Mouse (Mus musculus): ENCODE measurements around the gene Rnf214.

Rnf214 gene

DNA sequence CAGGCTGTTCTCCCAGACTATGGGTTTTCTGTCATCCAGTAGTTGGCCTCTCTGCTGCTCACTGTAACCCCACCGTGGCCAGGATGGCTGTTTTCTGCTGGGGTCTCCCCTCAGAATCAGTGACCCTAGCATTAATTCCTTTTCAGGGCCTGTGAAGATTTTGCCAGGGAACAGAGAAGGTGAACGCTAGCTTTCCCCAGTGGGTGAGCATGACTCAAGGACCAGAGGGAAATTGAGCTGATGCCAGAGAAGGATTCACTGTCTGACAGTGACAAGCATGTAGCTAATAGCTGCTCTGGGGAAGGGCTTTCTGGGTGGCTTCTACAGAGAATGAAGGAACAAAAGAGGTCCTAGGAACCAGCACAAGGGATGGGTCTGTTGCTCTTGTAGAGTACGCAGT is 61.2 kb downstream of the Rnf214 start:
- TF ChIP-seq GATA4 (IDR thresholded peaks at IDR 0.05; ENCODE audit: insufficient replicate concordance, low read length), result no peak

DNA sequence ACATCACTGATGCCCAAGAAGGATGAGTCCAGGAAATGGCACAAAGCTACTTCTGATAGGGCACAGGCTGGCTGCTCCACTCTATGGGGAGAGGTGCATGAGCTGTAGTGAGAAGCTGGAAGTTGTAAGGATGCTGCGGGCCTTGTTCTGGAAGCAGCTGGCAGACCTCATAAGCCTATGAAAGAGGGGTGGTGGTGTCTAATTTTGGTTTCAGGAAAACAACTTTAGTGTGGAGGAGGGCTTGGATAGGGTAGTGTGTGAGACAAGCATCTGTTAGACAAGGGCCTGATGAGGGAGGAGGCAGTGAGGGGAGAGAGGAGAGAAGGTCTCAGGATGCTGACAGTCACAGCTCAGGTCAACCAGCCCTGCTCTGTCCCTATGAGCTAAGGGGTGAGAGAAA is 62.9 kb downstream of the Rnf214 start:
- TF ChIP-seq GATA4 (IDR thresholded peaks at IDR 0.05; ENCODE audit: insufficient replicate concordance, low read length), result no peak

DNA sequence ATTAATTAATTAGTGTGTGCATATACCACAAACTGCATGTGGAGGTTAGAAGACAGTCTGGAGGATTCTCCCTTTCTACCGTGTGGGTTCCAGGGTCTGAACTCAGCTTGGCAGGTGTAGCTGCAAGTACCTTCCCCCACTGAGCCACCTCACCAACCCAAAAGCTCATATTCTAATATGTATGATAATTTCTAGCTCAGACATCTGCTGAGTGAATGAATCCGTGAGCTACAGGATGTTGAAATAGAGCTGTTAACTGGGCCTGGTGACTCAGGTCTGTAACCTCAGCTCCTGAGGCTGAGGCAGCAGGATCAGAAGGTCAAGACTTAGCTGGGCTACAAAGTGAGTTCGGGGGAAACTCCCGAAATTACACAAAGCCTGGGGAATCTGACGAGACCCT is 63.7 kb downstream of the Rnf214 start:
- no peak for TF ChIP-seq GATA4 (IDR thresholded peaks at IDR 0.05; ENCODE audit: insufficient replicate concordance, low read length)

DNA sequence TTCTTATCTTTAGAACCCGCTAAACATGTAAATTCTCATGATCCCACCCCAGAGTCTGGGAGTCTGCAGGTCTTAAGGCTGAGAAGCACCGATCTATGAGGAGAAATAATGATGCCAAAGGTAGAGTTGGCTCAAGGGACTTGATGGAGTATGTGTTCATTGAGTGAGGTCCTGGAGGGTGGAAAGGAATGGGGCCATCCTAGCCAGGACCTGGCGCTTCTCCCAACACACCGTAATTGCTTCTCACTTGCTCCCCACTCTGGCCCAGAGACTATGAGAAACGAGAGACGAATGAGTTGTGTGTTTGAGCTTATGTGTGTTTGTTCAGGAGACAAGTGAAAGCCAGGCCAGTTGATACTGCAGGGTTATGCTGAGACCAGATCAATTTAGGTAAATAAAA is 65.3 kb downstream of the Rnf214 start:
- no peak for TF ChIP-seq GATA4 (IDR thresholded peaks at IDR 0.05; ENCODE audit: insufficient replicate concordance, low read length)

DNA sequence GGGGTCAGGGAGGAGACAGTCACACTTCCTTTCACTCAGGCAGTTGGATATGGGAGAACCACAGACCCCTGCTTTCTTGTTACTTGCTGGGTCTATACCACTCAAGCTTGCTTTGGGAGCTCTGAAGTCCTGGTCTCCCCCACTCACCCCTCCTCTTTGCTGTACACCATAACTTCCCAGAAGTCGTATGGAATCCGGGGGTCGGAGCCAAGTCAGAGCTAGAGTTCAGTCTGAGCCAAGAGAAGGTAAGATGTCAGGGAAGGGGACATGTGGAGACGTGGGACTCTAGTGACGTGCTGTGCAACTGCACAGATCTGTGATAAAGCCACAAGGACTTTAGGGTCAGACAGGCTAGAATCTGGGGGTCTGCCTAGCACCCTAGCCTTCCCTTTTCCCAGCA is 66.4 kb downstream of the Rnf214 start:
- no peak for TF ChIP-seq GATA4 (IDR thresholded peaks at IDR 0.05; ENCODE audit: insufficient replicate concordance, low read length)

DNA sequence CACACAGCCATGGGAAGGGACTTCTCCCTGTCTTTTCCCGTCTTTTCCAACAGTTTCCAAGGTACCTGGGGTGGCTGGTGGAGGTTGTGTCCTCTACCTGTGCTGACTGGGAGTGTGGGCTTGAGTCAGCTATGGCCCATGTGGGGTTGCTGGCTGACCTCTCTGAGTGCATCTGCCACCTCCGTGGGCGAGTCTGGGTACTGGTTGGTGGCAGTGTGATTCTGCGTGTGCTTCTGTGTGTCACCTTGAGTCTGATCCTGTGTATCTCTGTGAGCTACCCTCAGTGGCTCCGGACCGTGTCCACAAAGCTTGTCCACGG is 66.8 kb downstream of the Rnf214 start:
- no peak for TF ChIP-seq GATA4 (IDR thresholded peaks at IDR 0.05; ENCODE audit: insufficient replicate concordance, low read length)

DNA sequence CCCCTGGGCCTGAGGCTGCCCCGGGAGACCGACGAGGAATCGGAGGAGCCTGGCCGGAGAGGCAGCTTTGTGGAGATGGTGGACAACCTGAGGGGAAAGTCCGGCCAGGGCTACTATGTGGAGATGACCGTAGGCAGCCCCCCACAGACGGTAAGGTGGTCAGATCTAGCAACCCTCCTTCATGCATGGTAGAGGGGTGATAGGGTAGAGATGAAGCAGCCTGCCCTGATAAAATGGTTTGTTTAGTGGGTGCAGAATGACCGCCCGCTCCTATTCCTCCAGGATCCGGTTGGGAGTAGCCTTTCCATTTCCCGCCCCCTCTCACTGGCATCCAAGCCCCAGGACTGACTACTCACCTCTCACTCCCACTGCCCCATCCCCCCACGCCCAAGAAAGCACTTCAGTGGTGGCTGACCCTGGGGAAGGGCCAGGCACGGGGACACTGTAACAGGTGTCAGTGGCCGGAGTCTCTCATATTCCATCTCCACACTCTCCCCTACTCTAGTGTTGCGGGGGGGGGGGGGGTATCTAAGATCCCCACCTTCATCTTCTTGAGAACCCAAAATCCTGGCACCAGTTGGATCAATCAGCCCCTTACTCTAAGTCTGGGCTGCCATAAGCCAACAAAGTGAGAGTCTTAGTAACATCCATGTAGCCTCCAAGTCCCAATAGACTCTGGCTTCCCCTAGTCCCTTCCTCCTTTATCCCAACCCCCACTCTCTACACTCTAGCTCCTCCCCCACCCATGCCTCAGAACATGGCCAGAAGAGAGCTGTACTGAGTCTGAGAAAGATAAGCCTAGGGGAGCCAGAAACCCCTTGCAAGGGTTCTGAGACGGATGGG is 67.4 kb downstream of the Rnf214 start:
- no peak for TF ChIP-seq GATA4 (IDR thresholded peaks at IDR 0.05; ENCODE audit: insufficient replicate concordance, low read length)

DNA sequence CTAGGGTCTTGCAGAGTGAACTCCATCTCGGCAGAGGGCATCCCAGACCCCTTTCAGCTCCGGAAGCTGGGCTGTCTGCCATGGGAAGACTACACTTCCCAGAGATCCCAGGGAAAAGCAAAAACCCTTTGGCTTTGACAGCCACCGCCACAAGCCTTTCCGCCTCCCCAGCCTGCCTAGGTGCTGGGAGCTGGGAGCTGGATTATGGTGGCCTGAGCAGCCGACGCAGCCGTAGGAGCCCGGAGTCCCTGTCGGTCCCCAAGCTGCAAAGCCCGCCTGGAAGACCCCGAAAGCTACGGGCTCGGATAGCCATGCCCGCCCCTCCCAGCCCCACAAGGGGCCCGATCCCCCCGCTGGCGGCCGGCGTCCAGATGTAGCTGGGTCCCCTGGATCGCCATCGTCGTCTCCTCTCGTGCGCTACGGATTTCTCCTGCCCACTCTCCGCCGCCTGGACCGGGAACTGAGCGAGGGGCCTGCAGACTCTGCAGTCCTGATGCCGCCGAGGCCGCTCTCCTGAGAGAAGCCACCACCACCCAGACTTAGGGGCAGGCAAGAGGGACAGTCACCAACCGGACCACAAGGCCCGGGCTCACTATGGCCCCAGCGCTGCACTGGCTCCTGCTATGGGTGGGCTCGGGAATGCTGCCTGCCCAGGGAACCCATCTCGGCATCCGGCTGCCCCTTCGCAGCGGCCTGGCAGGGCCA is 68.1 kb downstream of the Rnf214 start, which contains the start of gene Bace1:
Bace1 (plus strand) TSS at position 147 of the 705 bp plus-strand sequence.
- no peak for TF ChIP-seq GATA4 (IDR thresholded peaks at IDR 0.05; ENCODE audit: insufficient replicate concordance, low read length)

DNA sequence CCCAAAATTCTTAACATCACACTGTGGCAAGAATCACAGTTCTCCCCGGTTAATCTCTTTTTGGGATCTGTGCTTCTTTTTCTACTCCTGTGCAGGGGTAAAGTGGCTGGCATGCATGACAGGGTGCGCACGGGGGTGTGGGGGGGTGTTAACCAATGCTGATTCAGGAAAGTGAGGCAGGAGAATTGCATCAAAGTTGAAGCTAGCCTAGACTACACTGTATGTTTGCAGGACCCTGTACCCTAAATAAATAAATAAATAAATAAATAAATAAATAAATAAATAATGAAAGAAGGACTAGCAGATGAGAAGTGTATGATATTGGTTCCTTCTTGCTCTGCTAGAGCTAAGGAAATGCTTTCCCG is 68.7 kb downstream of the Rnf214 start:
- TF ChIP-seq GATA4 (IDR thresholded peaks at IDR 0.05; ENCODE audit: insufficient replicate concordance, low read length), result no peak

DNA sequence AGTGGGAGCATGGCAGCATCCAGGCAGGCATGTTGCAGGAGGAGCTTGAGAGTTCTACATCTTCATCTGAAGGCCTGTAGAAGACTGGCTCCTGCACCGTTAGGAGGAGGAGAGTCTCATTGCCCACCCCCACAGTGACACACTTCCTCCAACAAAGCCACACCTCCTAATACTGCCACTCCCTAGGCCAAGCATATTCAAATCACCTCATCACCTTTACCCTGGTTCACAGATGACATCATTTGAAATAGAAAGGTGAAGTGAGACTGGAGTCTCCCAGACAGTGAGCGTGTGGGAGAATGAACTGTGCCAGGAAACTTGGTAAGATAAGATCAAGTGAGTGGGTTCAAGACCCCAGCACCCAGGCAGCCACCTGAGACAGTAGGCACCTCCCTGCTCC is 73.2 kb downstream of the Rnf214 start:
- no peak for TF ChIP-seq GATA4 (IDR thresholded peaks at IDR 0.05; ENCODE audit: insufficient replicate concordance, low read length)

DNA sequence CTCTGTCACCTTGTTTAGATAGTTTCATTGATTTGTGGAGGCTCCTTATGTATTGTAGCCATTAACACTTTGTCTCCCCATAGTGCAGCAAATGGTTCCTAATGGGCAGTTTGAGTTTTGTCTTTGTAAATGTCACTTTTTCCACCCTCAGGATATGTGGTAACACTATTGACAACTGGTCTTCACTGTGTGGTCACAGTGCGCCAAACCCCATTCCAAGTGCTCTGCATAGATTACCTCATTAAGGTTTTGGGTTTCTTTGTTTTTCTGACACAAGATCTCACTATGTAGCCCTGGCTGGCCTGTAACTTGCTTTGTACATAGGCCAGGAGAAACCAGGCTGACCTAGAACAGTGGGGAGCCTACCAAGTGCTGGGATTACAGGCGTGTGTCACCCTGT is 73.8 kb downstream of the Rnf214 start:
- no peak for TF ChIP-seq GATA4 (IDR thresholded peaks at IDR 0.05; ENCODE audit: insufficient replicate concordance, low read length)

DNA sequence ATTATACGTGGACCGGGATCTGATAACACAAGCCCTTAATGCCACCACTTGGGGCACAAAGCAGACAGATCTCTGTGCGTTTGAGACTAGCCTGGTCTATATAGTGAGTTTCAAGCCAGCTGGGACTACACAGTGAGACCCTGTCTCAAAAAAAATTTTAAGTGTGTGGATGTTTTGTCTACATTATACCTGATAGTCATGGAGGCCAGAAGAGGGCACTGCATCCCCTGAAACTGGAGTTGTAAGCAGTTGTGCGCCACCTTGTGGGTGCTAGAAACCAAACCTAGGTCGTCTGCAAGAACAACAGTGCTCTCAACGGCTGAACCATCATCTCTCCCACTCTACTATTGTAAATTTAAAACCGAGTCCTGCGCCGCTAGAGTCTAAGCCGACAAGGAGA is 77.6 kb downstream of the Rnf214 start:
- TF ChIP-seq GATA4 (IDR thresholded peaks at IDR 0.05; ENCODE audit: insufficient replicate concordance, low read length), result no peak

DNA sequence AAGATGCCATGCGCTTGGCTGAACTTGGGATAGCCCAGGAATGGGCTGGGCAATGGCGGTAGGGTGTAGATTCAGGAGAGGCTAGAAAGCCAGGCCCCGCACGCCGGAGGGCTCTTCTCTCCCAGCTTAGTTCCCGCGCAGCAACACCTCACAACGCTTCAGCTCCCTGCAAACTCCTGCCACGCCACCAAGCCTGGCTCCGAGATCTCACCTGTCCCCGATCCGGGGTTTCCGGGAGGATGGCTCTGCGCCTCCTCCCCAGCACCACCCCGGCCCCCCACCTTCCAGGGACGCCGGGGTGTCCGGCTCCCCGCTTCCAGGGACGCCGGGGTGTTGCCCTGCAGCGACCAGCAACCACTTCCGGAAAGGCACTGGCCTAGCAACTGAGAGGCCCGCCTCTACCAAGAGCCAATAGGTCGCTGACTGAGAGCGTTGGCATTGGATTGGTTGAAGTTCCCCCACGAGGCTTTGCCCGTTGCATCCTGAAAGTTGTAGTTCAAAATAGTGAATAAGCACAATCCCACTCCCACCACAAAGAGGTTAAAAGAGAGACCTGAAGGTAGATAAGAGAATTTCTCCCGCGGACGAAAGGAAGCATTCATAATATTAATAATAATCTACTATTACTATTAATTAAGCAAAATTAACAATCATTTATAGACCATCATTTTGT is 78.3 kb downstream of the Rnf214 start, which contains the start of gene Cep164:
Cep164 (minus strand) TSS at position 401 of the 673 bp plus-strand sequence.
- TF ChIP-seq GATA4 (IDR thresholded peaks at IDR 0.05; ENCODE audit: insufficient replicate concordance, low read length), result no peak

DNA sequence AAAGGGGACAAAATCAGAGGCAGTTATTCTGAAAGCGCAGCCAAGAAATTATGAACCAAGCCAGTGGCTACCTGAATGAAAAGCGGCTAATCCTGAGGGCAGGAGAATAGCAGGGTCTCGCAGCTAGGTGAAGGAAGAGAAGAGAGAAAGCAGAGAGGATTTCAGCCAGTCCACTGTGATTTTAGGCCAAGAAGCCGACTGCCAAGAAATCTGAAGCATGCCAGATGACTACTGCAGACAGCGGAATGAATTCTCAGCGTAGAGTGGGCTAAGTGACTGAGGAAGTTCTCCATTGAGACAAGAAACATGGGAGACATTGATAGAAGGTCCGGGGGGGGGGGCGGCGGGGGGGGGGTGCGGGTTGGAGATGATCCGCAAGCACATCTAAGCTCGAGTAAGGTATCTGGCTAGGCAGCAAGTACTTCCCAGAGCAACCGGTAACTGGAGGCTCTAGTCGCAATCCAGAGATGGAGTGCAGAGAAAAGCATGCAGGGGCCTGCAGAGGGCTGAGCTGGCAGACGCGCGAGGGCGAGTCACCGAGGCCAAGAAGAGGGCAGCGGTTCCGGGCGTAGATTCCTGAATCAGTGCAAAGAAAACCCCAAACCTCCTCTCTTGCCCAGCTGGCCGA is 78.9 kb downstream of the Rnf214 start:
- TF ChIP-seq GATA4 (IDR thresholded peaks at IDR 0.05; ENCODE audit: insufficient replicate concordance, low read length), result no peak

DNA sequence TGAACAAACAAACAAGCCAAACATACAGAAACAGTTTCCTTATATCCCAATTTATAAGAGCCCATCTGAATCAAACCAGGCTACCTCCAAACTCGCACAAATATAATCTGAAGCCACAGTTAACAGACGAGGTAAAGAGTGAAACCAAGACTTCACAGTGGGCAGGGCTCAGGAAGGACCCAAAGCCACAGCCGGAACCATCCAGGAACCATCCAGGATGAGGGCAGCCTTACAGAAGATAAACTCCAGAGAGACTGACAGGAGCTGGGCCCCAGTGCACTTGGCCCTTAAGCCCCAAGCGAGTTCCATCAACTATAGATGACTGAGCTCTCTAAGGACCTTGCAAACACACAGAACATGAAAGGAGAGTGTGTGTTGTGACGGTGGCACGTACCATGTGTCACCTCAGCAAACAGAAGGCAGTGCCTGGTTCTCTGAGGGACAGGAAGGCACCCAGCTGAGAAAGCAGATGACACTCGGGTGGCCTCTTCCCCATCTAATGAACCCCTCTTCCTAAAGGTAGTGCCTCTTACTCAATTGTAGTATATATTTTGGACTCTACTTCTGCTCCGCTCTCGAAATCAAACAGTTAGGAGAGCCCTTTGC is 88.2 kb downstream of the Rnf214 start:
- no peak for TF ChIP-seq GATA4 (IDR thresholded peaks at IDR 0.05; ENCODE audit: insufficient replicate concordance, low read length)

Data from liver, adult (tissue).